Mouse (Mus musculus) hindbrain, embryonic 12.5 days (tissue): ENCODE data around the gene Taf1d. TPM values are rescaled to one million over a fixed set of nuclear protein-coding genes. Genes with fewer than 3 reads are reported as not detected.
"Not testable (repeated sequence)": the region's sequence is repeated elsewhere in the genome, so short reads cannot be mapped to it uniquely, and the experiment has no call there.

Experiments
- ATAC-seq: fragments of 200-750 bp; cut with Nextera tagmentation; 2 replicates; pipeline ENCODE4 v1.8.0; 2017; ENCODE audit warnings: moderate TSS enrichment; ENCODE audit not compliant: low FRiP score
- H3K27ac ChIP-seq: fragments of 300-500 bp; sonication (generic); 2 replicates; pipeline ENCODE4 v1.5.1; 2016; ENCODE audit warnings: mild to moderate bottlenecking
- H3K27me3 ChIP-seq: fragments of 300-500 bp; sonication (generic); 2 replicates; pipeline ENCODE4 v1.6.1; 2016; ENCODE audit warnings: mild to moderate bottlenecking
- H3K36me3 ChIP-seq: fragments of 300-500 bp; sonication (generic); 2 replicates; pipeline ENCODE4 v1.6.1; 2016; ENCODE audit warnings: mild to moderate bottlenecking
- H3K4me1 ChIP-seq: fragments of 300-500 bp; sonication (generic); 2 replicates; pipeline ENCODE4 v1.6.1; 2016
- H3K4me2 ChIP-seq: fragments of 300-500 bp; sonication (generic); replicated peaks from 2 replicates; pipeline ENCODE4 v1.6.1; 2016; ENCODE audit warnings: mild to moderate bottlenecking
- H3K4me3 ChIP-seq: fragments of 300-500 bp; sonication (generic); 2 replicates; pipeline ENCODE4 v1.5.1; 2016; ENCODE audit warnings: mild to moderate bottlenecking
- H3K9ac ChIP-seq: fragments of 300-500 bp; sonication (generic); 2 replicates; pipeline ENCODE4 v1.6.1; 2016; ENCODE audit warnings: mild to moderate bottlenecking, moderate library complexity
- H3K9me3 ChIP-seq: fragments of 300-500 bp; sonication (generic); replicated peaks from 2 replicates; pipeline ENCODE4 v1.6.1; 2016; ENCODE audit warnings: mild to moderate bottlenecking
- WGBS: fragments of 180-500 bp; shearing (Covaris S2); methylation state at CpG from one replicate; pipeline ENCODE4 v1.1.7; 2016; 5-methylcytosine and 5-hydroxymethylcytosine counted together
- polyA plus RNA-seq: library from polyadenylated mRNA; unstranded; fragments of >200 nt; fragmentation: Nextera tagmentation; extraction: Ambion mirVana; gene quantifications from 2 replicates; pipeline ENCODE4 v1.2.1, GENCODE M21; 2016

Gene Taf1d
- polyA plus RNA-seq, 1 experiment from 2014 or later, result 61.0 TPM

GRCm38 (mm10) chr9:15312054-15312735 is 6.2 kb downstream of the Taf1d start:
- Histone ChIP-seq H3K27me3 (no peaks in the 10 kb centered on the region), H3K4me1 (peaks cover 16% of the 10 kb centered on the region), H3K4me3 (no peak overlapping the region), H3K36me3 (peaks cover 73% of the 10 kb centered on the region), H3K9me3 (no peaks in the 10 kb centered on the region), H3K4me2 (no peak overlapping the region), H3K27ac (no peak overlapping the region), H3K9ac (no peak overlapping the region)
- ATAC-seq, result no peak
- 97% methylated on average over 2 of the region's 2 CpGs for WGBS

- Histone ChIP-seq H3K36me3 (peaks cover 75% of the 10 kb centered on the region), H3K9ac (no peak overlapping the region), H3K4me3 (no peak overlapping the region), H3K9me3 (no peaks in the 10 kb centered on the region), H3K27ac (no peak overlapping the region), H3K4me1 (peaks cover 4% of the 10 kb centered on the region), H3K4me2 (no peak overlapping the region), H3K27me3 (no peaks in the 10 kb centered on the region)
- ATAC-seq, result no peak
- 92% methylated on average over 5 of the region's 5 CpGs for WGBS
Measured at GRCm38 (mm10) chr9:15313633-15314032, 7.6 kb downstream of the Taf1d start.

- Histone ChIP-seq H3K9ac (no peak overlapping the region), H3K27ac (no peak overlapping the region), H3K4me1 (no peaks in the 10 kb centered on the region), H3K4me3 (no peak overlapping the region), H3K27me3 (no peaks in the 10 kb centered on the region), H3K36me3 (peaks cover 66% of the 10 kb centered on the region), H3K4me2 (no peak overlapping the region), H3K9me3 (no peaks in the 10 kb centered on the region)
- WGBS, result 98% methylated on average over 1 of the region's 1 CpGs
- ATAC-seq, result no peak
Measured at GRCm38 (mm10) chr9:15314619-15315018, 8.6 kb downstream of the Taf1d start.

GRCm38 (mm10) chr9:15316296-15316695 is 10.3 kb downstream of the Taf1d start:
- not testable (repeated sequence) for H3K4me2 ChIP-seq, ATAC-seq, H3K4me3 ChIP-seq, H3K9ac ChIP-seq, H3K27me3 ChIP-seq, H3K4me1 ChIP-seq, H3K27ac ChIP-seq, H3K9me3 ChIP-seq
- H3K36me3 ChIP-seq, result peaks cover 57% of the 10 kb centered on the region
- 100% methylated on average over 2 of the region's 2 CpGs for WGBS

- 69% methylated on average over 5 of the region's 5 CpGs for WGBS
- H3K4me2 ChIP-seq, result no peak overlapping the region
- no peak overlapping the region for H3K9ac ChIP-seq
Measured at GRCm38 (mm10) chr9:15317223-15318169, 11.5 kb downstream of the Taf1d start.

GRCm38 (mm10) chr9:15318170-15318742 is 12.2 kb downstream of the Taf1d start:
- Histone ChIP-seq H3K36me3 (peaks cover 59% of the 10 kb centered on the region), H3K9ac (no peak overlapping the region), H3K9me3 (no peaks in the 10 kb centered on the region), H3K27me3 (no peaks in the 10 kb centered on the region), H3K4me2 (no peak overlapping the region), H3K4me1 (no peaks in the 10 kb centered on the region), H3K27ac (no peak overlapping the region), H3K4me3 (no peak overlapping the region)
- 90% methylated on average over 2 of the region's 2 CpGs for WGBS
- ATAC-seq, result no peak

More at GRCm38 (mm10) chr9:15317223-15318169, 11.5 kb downstream of the Taf1d start:
- ATAC-seq, result no peak
- Histone ChIP-seq H3K4me1 (no peaks in the 10 kb centered on the region), H3K9me3 (no peaks in the 10 kb centered on the region), H3K36me3 (peaks cover 59% of the 10 kb centered on the region), H3K27ac (no peak overlapping the region), H3K27me3 (no peaks in the 10 kb centered on the region), H3K4me3 (no peak overlapping the region)

GRCm38 (mm10) chr9:15337776-15338175 is 31.8 kb downstream of the Taf1d start:
- no peaks in the 10 kb centered on the region for H3K27me3 ChIP-seq
- H3K36me3 ChIP-seq, result peaks cover 82% of the 10 kb centered on the region
- H3K9ac ChIP-seq, result no peak overlapping the region
- H3K4me3 ChIP-seq, result no peak overlapping the region
- WGBS, result 95% methylated on average over 4 of the region's 4 CpGs
- no peaks in the 10 kb centered on the region for H3K4me1 ChIP-seq
- H3K27ac ChIP-seq, result no peak overlapping the region
- no peak overlapping the region for H3K4me2 ChIP-seq
- no peaks in the 10 kb centered on the region for H3K9me3 ChIP-seq
- no peak for ATAC-seq

- Histone ChIP-seq H3K9me3 (no peaks in the 10 kb centered on the region), H3K36me3 (peaks cover 38% of the 10 kb centered on the region), H3K4me2 (no peak overlapping the region), H3K27ac (no peak overlapping the region), H3K27me3 (no peaks in the 10 kb centered on the region), H3K4me1 (no peaks in the 10 kb centered on the region), H3K9ac (no peak overlapping the region), H3K4me3 (no peak overlapping the region)
- 76% methylated on average over 2 of the region's 2 CpGs for WGBS
- ATAC-seq, result no peak
Measured at GRCm38 (mm10) chr9:15349925-15350324, 43.9 kb downstream of the Taf1d start.

- peak overlapping the region; percentile 77 for H3K4me2 ChIP-seq
- WGBS, result 1% methylated on average over 9 of the region's 9 CpGs
- 0 out of 2 replicates have a peak, but pooled peaks cover 1% of the 10 kb centered on the region for H3K36me3 ChIP-seq
- peak overlapping the region; percentile 72 for H3K27ac ChIP-seq
- H3K4me1 ChIP-seq, result peaks cover 7% of the 10 kb centered on the region; the same call in 1 of the 2 replicates
- H3K9me3 ChIP-seq, result no peaks in the 10 kb centered on the region
- peak; percentile 0; the same call in 1 of the 2 replicates for ATAC-seq
- peak overlapping the region; percentile 74 for H3K9ac ChIP-seq
- H3K27me3 ChIP-seq, result peaks cover 9% of the 10 kb centered on the region; the same call in 1 of the 2 replicates
- H3K4me3 ChIP-seq, result peak overlapping the region; percentile 72
Measured at GRCm38 (mm10) chr9:15356916-15357483, 51.0 kb downstream of the Taf1d start.

- H3K36me3 ChIP-seq, result no peaks in the 10 kb centered on the region
- ATAC-seq, result peak; percentile 99
- whole genome bisulfite sequencing, result 3% methylated on average over 60 of the region's 60 CpGs
- H3K4me1 ChIP-seq, result peaks cover 7% of the 10 kb centered on the region; the same call in 1 of the 2 replicates
- H3K4me3 ChIP-seq, result peak within 1 kb of the TSS; percentile 72
- peak within 1 kb of the TSS; percentile 77 for H3K4me2 ChIP-seq
- peaks cover 9% of the 10 kb centered on the region; the same call in 1 of the 2 replicates for H3K27me3 ChIP-seq
- peak within 1 kb of the TSS; percentile 72 for H3K27ac ChIP-seq
- peak within 1 kb of the TSS; percentile 74 for H3K9ac ChIP-seq
- no peaks in the 10 kb centered on the region for H3K9me3 ChIP-seq
Measured at GRCm38 (mm10) chr9:15357484-15358275, 51.7 kb downstream of the Taf1d start, which contains the start of gene Cep295. Gene Cep295, minus strand, starts transcription at chr9:15357788.

- Histone ChIP-seq H3K9ac (no peak overlapping the region), H3K27ac (no peak overlapping the region), H3K4me3 (no peak overlapping the region), H3K36me3 (no peaks in the 10 kb centered on the region), H3K4me2 (no peak overlapping the region), H3K9me3 (no peaks in the 10 kb centered on the region), H3K27me3 (peaks cover 9% of the 10 kb centered on the region; the same call in 1 of the 2 replicates), H3K4me1 (no peaks in the 10 kb centered on the region)
- 79% methylated on average over 1 of the region's 1 CpGs for WGBS
- ATAC-seq, result no peak
Measured at GRCm38 (mm10) chr9:15364843-15365242, 58.8 kb downstream of the Taf1d start.
